Mouse (Mus musculus): ENCODE data around the gene Efnb3. TPM values are rescaled to one million over a fixed set of nuclear protein-coding genes. Genes with fewer than 3 reads are reported as not detected.

Gene Efnb3
- polyA plus RNA-seq, 1 experiment from 2014 or later = 90.1 TPM

GRCm38 (mm10) chr11:69521526-69522149, 38.4 kb downstream of the Efnb3 start:
- H3K4me1 ChIP-seq (replicated peaks) = peaks cover 13% of the 10 kb centered on the region; the same call in 1 of the 2 replicates
- no peak for ATAC-seq (ENCODE audit: low FRiP score)
- WGBS = 90% methylated on average over 9 of the region's 9 CpGs
- no peak overlapping the region for H3K9ac ChIP-seq
- no peaks in the 10 kb centered on the region for H3K9me3 ChIP-seq
- no peak overlapping the region for H3K4me3 ChIP-seq
- no peaks in the 10 kb centered on the region for H3K27me3 ChIP-seq
- no peak overlapping the region for H3K27ac ChIP-seq
- H3K36me3 ChIP-seq = no peaks in the 10 kb centered on the region
- no peak overlapping the region for H3K4me2 ChIP-seq

- Histone ChIP-seq H3K9ac (no peak overlapping the region), H3K4me2 (no peak overlapping the region), H3K27ac (peak overlapping the region; percentile 5; the same call in 1 of the 2 replicates), H3K4me3 (no peak overlapping the region), H3K4me1 (replicated peaks) (peaks cover 7% of the 10 kb centered on the region; the same call in 1 of the 2 replicates), H3K9me3 (no peaks in the 10 kb centered on the region), H3K36me3 (no peaks in the 10 kb centered on the region), H3K27me3 (no peaks in the 10 kb centered on the region)
- WGBS = 87% methylated on average over 4 of the region's 4 CpGs
- no peak for ATAC-seq (ENCODE audit: low FRiP score)
Measured at GRCm38 (mm10) chr11:69519976-69520375, 40.0 kb downstream of the Efnb3 start.

GRCm38 (mm10) chr11:69516661-69517060, 43.3 kb downstream of the Efnb3 start:
- Histone ChIP-seq H3K4me3 (no peak overlapping the region), H3K4me1 (replicated peaks) (peaks cover 7% of the 10 kb centered on the region; the same call in 1 of the 2 replicates), H3K9me3 (no peaks in the 10 kb centered on the region), H3K27ac (no peak overlapping the region), H3K27me3 (0 out of 2 replicates have a peak, but pooled peaks cover 6% of the 10 kb centered on the region), H3K9ac (no peak overlapping the region; the same call in 1 of the 2 replicates), H3K4me2 (no peak overlapping the region), H3K36me3 (no peaks in the 10 kb centered on the region)
- WGBS = 71% methylated on average over 3 of the region's 3 CpGs
- ATAC-seq (ENCODE audit: low FRiP score) = no peak

GRCm38 (mm10) chr11:69516151-69516640, 43.8 kb downstream of the Efnb3 start:
- ATAC-seq (ENCODE audit: low FRiP score) = no peak
- no peak overlapping the region; the same call in 1 of the 2 replicates for H3K9ac ChIP-seq
- H3K9me3 ChIP-seq = no peaks in the 10 kb centered on the region
- WGBS = 74% methylated on average over 15 of the region's 15 CpGs
- H3K4me2 ChIP-seq = no peak overlapping the region
- 0 out of 2 replicates have a peak, but pooled peaks cover 6% of the 10 kb centered on the region for H3K27me3 ChIP-seq
- no peak overlapping the region for H3K4me3 ChIP-seq
- H3K36me3 ChIP-seq = no peaks in the 10 kb centered on the region
- peaks cover 7% of the 10 kb centered on the region; the same call in 1 of the 2 replicates for H3K4me1 ChIP-seq (replicated peaks)
- no peak overlapping the region for H3K27ac ChIP-seq

GRCm38 (mm10) chr11:69513840-69514239, 46.2 kb downstream of the Efnb3 start:
- 11% methylated on average over 6 of the region's 6 CpGs for WGBS
- H3K4me2 ChIP-seq = no peak overlapping the region
- no peaks in the 10 kb centered on the region for H3K9me3 ChIP-seq
- 0 out of 2 replicates have a peak, but pooled peaks cover 6% of the 10 kb centered on the region for H3K27me3 ChIP-seq
- no peak overlapping the region for H3K9ac ChIP-seq
- no peaks in the 10 kb centered on the region for H3K4me1 ChIP-seq (replicated peaks)
- ATAC-seq (ENCODE audit: low FRiP score) = peak; percentile 69; the same call in 1 of the 2 replicates
- H3K27ac ChIP-seq = no peak overlapping the region
- no peaks in the 10 kb centered on the region for H3K36me3 ChIP-seq
- H3K4me3 ChIP-seq = no peak overlapping the region

GRCm38 (mm10) chr11:69510796-69511496, 49.1 kb downstream of the Efnb3 start:
- Histone ChIP-seq H3K4me3 (no peak overlapping the region), H3K9ac (peak overlapping the region; percentile 15; the same call in 1 of the 2 replicates), H3K4me1 (replicated peaks) (no peaks in the 10 kb centered on the region), H3K27ac (no peak overlapping the region), H3K4me2 (no peak overlapping the region), H3K36me3 (no peaks in the 10 kb centered on the region), H3K27me3 (0 out of 2 replicates have a peak, but pooled peaks cover 6% of the 10 kb centered on the region), H3K9me3 (no peaks in the 10 kb centered on the region)
- WGBS = 59% methylated on average over 7 of the region's 7 CpGs
- no peak for ATAC-seq (ENCODE audit: low FRiP score)

Small RNA genes lying within 50 kb of the gene (microRNA-seq; reads per million reads assigned to microRNA genes)
- not detected for gene Gm27493

Other genes with a start within 250 kb of the Efnb3 start
- gene Cntrob, start 236.4 kb downstream of the Efnb3 start, polyA plus RNA-seq (2015; fragmentation: Nextera tagmentation; extraction: Ambion mirVana) = 22.6 and 24.4 TPM in 2 replicates
- 204 and 210 TPM in 2 replicates for gene Trappc1, start 236.2 kb downstream of the Efnb3 start, polyA plus RNA-seq (2015; fragmentation: Nextera tagmentation; extraction: Ambion mirVana)
- 4.2 and 5.1 TPM in 2 replicates for gene Kcnab3, start 233.9 kb downstream of the Efnb3 start, polyA plus RNA-seq (2015; fragmentation: Nextera tagmentation; extraction: Ambion mirVana)
- gene Rnf227, start 219.7 kb downstream of the Efnb3 start, polyA plus RNA-seq (2015; fragmentation: Nextera tagmentation; extraction: Ambion mirVana) = 163 and 166 TPM in 2 replicates
- 92.4 and 93.5 TPM in 2 replicates for gene Chd3, start 190.8 kb downstream of the Efnb3 start, polyA plus RNA-seq (2015; fragmentation: Nextera tagmentation; extraction: Ambion mirVana)
- gene Naa38, start 164.7 kb downstream of the Efnb3 start, polyA plus RNA-seq (2015; fragmentation: Nextera tagmentation; extraction: Ambion mirVana) = 103 and 105 TPM in 2 replicates
- gene Cyb5d1, start 164.6 kb downstream of the Efnb3 start, polyA plus RNA-seq (2015; fragmentation: Nextera tagmentation; extraction: Ambion mirVana) = 34.9 and 35.5 TPM in 2 replicates
- gene Tmem88, start 162.0 kb downstream of the Efnb3 start, polyA plus RNA-seq (2015; fragmentation: Nextera tagmentation; extraction: Ambion mirVana) = 7.1 and 8.7 TPM in 2 replicates
- gene Kdm6b, start 146.5 kb downstream of the Efnb3 start, polyA plus RNA-seq (2015; fragmentation: Nextera tagmentation; extraction: Ambion mirVana) = 50.6 and 51.3 TPM in 2 replicates
- gene Dnah2, start 11.1 kb downstream of the Efnb3 start, polyA plus RNA-seq (2015; fragmentation: Nextera tagmentation; extraction: Ambion mirVana) = 2.1 and 2.7 TPM in 2 replicates
- gene Wrap53, start 20.1 kb upstream of the Efnb3 start, polyA plus RNA-seq (2015; fragmentation: Nextera tagmentation; extraction: Ambion mirVana) = 23.0 and 24.2 TPM in 2 replicates
- gene Trp53, start 20.2 kb upstream of the Efnb3 start, polyA plus RNA-seq (2015; fragmentation: Nextera tagmentation; extraction: Ambion mirVana) = 76.3 and 78.1 TPM in 2 replicates
- 27.6 and 29.7 TPM in 2 replicates for gene Atp1b2, start 45.7 kb upstream of the Efnb3 start, polyA plus RNA-seq (2015; fragmentation: Nextera tagmentation; extraction: Ambion mirVana)
- gene Shbg, start 57.7 kb upstream of the Efnb3 start, polyA plus RNA-seq (2015; fragmentation: Nextera tagmentation; extraction: Ambion mirVana) = not detected in 2 replicates
- 28.0 and 28.1 TPM in 2 replicates for gene Sat2, start 61.8 kb upstream of the Efnb3 start, polyA plus RNA-seq (2015; fragmentation: Nextera tagmentation; extraction: Ambion mirVana)
- 40.5 and 52.0 TPM in 2 replicates for gene Fxr2, start 72.8 kb upstream of the Efnb3 start, polyA plus RNA-seq (2015; fragmentation: Nextera tagmentation; extraction: Ambion mirVana)
- not detected in 2 replicates for gene Sox15, start 95.1 kb upstream of the Efnb3 start, polyA plus RNA-seq (2015; fragmentation: Nextera tagmentation; extraction: Ambion mirVana)
- 95.0 and 104 TPM in 2 replicates for gene Mpdu1, start 102.4 kb upstream of the Efnb3 start, polyA plus RNA-seq (2015; fragmentation: Nextera tagmentation; extraction: Ambion mirVana)
- gene Cd68, start 105.9 kb upstream of the Efnb3 start, polyA plus RNA-seq (2015; fragmentation: Nextera tagmentation; extraction: Ambion mirVana) = 9.0 and 9.8 TPM in 2 replicates
- gene Eif4a1, start 112.2 kb upstream of the Efnb3 start, polyA plus RNA-seq (2015; fragmentation: Nextera tagmentation; extraction: Ambion mirVana) = 528 and 537 TPM in 2 replicates
- 94.7 and 95.9 TPM in 2 replicates for gene Senp3, start 121.9 kb upstream of the Efnb3 start, polyA plus RNA-seq (2015; fragmentation: Nextera tagmentation; extraction: Ambion mirVana)
- gene Tnfsf13, start 125.6 kb upstream of the Efnb3 start, polyA plus RNA-seq (2015; fragmentation: Nextera tagmentation; extraction: Ambion mirVana) = 0.36 and 0.53 TPM in 2 replicates
- 1.8 and 3.6 TPM in 2 replicates for gene Tnfsf12, start 135.6 kb upstream of the Efnb3 start, polyA plus RNA-seq (2015; fragmentation: Nextera tagmentation; extraction: Ambion mirVana)
- 0.98 and 1.2 TPM in 2 replicates for gene Tnfsfm13, start 135.9 kb upstream of the Efnb3 start, polyA plus RNA-seq (2015; fragmentation: Nextera tagmentation; extraction: Ambion mirVana)
- 18.8 and 20.4 TPM in 2 replicates for gene Polr2a, start 198.4 kb upstream of the Efnb3 start, polyA plus RNA-seq (2015; fragmentation: Nextera tagmentation; extraction: Ambion mirVana)
- gene Slc35g3, start 201.8 kb upstream of the Efnb3 start, polyA plus RNA-seq (2015; fragmentation: Nextera tagmentation; extraction: Ambion mirVana) = 0.35 and 0.87 TPM in 2 replicates
- gene Zbtb4, start 205.7 kb upstream of the Efnb3 start, polyA plus RNA-seq (2015; fragmentation: Nextera tagmentation; extraction: Ambion mirVana) = 3.2 TPM in 2 replicates
- gene Chrnb1, start 235.7 kb upstream of the Efnb3 start, polyA plus RNA-seq (2015; fragmentation: Nextera tagmentation; extraction: Ambion mirVana) = 1.5 and 2.6 TPM in 2 replicates
- gene Fgf11, start 241.7 kb upstream of the Efnb3 start, polyA plus RNA-seq (2015; fragmentation: Nextera tagmentation; extraction: Ambion mirVana) = 4.8 and 5.5 TPM in 2 replicates
- 1.1 TPM in 2 replicates for gene Tmem102, start 245.4 kb upstream of the Efnb3 start, polyA plus RNA-seq (2015; fragmentation: Nextera tagmentation; extraction: Ambion mirVana)

All from hindbrain, embryonic 13.5 days (tissue).